In the genomic region with DNA sequence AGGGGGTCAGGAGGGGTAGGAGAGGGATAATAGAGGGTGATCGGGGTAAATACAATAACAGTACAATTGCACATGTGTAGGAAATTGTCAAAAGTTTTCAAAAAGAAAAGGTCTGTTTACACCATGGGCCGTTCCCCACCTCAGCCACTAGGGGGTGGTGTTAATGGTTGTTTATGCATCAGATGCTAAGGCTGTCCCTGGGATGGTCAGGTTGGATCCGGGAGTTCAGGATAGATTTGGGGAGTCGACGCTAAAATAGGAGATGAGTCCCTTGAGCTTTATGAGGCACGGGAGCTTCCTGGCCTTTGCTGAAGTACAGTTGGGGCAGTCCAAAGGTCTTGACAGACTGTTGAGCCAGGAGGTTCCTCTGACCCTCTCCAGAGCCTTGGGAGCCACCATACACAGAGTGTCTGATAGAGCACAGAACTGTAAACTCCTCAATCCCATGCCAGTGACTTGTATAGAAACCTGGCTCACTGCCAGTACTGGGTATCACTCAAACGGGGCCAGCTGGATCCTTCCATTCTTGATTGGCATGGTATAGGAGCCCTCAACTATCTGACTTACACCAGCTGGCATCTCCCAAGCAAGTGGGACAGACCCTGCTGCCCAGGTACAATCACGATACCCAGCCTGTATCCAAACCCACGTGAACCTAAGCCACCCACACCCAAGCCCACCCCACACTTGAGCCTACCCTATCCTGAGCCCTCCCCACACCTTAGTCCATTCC, we compare ENCODE assay signal across 8 mouse cellular contexts.
DNase-seq lines count a peak whose midpoint lies in the region; ATAC-seq and TF ChIP-seq lines count a peak whose summit lies in the region.

No protein-coding gene starts in this region.

- intact Hi-C loops in left cerebral cortex, postnatal 4 days (cut with DNase I): no loop called here
- intact Hi-C loops in left cerebral cortex, postnatal 25 days (cut with DNase I): loop anchor here (5.0 kb wide), 1 partner anchor 919 kb away; no protein-coding TSS in a partner anchor
- intact Hi-C loops in left cerebral cortex, postnatal 36 days (cut with DNase I): no loop called here

- no peaks in the 10 kb centered on the region for H3K4me1 ChIP-seq in MEL (ENCODE audit: control insufficient read depth in 1 of 2, insufficient read depth in 2 of 2, low read length in 2 of 2)

- H3K79me2 ChIP-seq in MEL (ENCODE audit: control insufficient read depth, insufficient read depth, low read length, poor library complexity): no peaks in the 10 kb centered on the region

- TF ChIP-seq CTCF in MEL (IDR thresholded peaks at IDR 0.05 in 2 of 3, conservative IDR thresholded peaks at IDR 0.05 in 1 of 3; ENCODE audit: control insufficient read depth in 1 of 3, insufficient read depth in 1 of 3, low read depth in 2 of 3, low read length in 3 of 3, poor library complexity in 1 of 3, severe bottlenecking in 1 of 3): peak in 2 of 3 experiments; percentile 29 to 31; a peak in 4 of 6 replicates
- peak; percentile 63; the same call in 1 of the 2 replicates for TF ChIP-seq CTCF in brain, embryonic 14.5 days (IDR thresholded peaks at IDR 0.05; ENCODE audit: borderline replicate concordance, extremely low read depth, insufficient read depth, insufficient read length)

- H3K27me3 ChIP-seq in MEL (ENCODE audit: control insufficient read depth in 1 of 2, insufficient read depth in 2 of 2, low read length in 2 of 2): no peaks in the 10 kb centered on the region

- H3K4me3 ChIP-seq in MEL (ENCODE audit: control insufficient read depth in 1 of 2, insufficient read depth in 1 of 2, low read depth in 2 of 2, low read length in 2 of 2): no peak overlapping the region

- no peak overlapping the region for H3K27ac ChIP-seq in MEL (ENCODE audit: control insufficient read depth, low read depth, low read length)

- no peaks in the 10 kb centered on the region for H3K36me3 ChIP-seq in MEL (ENCODE audit: control insufficient read depth in 1 of 2, insufficient read depth in 2 of 2, low read length in 2 of 2)

- no peak for TF ChIP-seq EP300 in MEL (IDR thresholded peaks at IDR 0.05; ENCODE audit: low read depth in 1 of 2, low read length in 2 of 2)

- DNase-seq in left cerebral cortex, postnatal 4 days: peak; percentile 66
- no peak for DNase-seq in left cerebral cortex, postnatal 25 days (ENCODE audit: low spot score in 2 of 2)
- DNase-seq in MEL (ENCODE audit: low read depth, low spot score): peak; percentile 3
- peak; percentile 82 for DNase-seq in brain, embryonic 14.5 days (ENCODE audit: low read depth)
- no peak for DNase-seq in gastrocnemius, postnatal 4 days (ENCODE audit: low spot score in 2 of 2)
- DNase-seq in T-cell, adult 2 months (ENCODE audit: low spot score): no peak
- DNase-seq in left cerebral cortex, postnatal 36 days (ENCODE audit: low spot score in 2 of 2): no peak

- no peaks in the 10 kb centered on the region for H3K9me3 ChIP-seq in MEL (replicated peaks; ENCODE audit: insufficient read depth, low read length)

- no peak for TF ChIP-seq RAD21 in MEL (IDR thresholded peaks at IDR 0.05; ENCODE audit: low read depth, low read length)

- TF ChIP-seq POLR2A in MEL (IDR thresholded peaks at IDR 0.05; ENCODE audit: control insufficient read depth in 1 of 2, insufficient read depth in 1 of 2, low read depth in 1 of 2, low read length in 2 of 2, poor library complexity in 1 of 2): no peak
- no peak for TF ChIP-seq POLR2A in brain, embryonic 14.5 days (IDR thresholded peaks at IDR 0.05; ENCODE audit: borderline replicate concordance, extremely low read depth, insufficient read depth, insufficient read length, poor library complexity, severe bottlenecking)

- ATAC-seq in granulocyte monocyte progenitor cell, adult 5-6 weeks (replicated peaks; ENCODE audit: poor library complexity, severe bottlenecking): peak; percentile 55; the same call in 1 of the 2 replicates

- no peak overlapping the region for H3K9ac ChIP-seq in MEL (ENCODE audit: control insufficient read depth, low read depth, low read length, poor library complexity, severe bottlenecking)

TF ChIP-seq in MEL, 35 proteins besides CTCF, POLR2A, EP300 and RAD21:
- TF ChIP-seq GATA1 (IDR thresholded peaks at IDR 0.05; ENCODE audit: low read depth, low read length): no peak
- no peak for TF ChIP-seq ZC3H11A (IDR thresholded peaks at IDR 0.05; ENCODE audit: low read depth, low read length)
- TF ChIP-seq NRF1 (IDR thresholded peaks at IDR 0.05; ENCODE audit: insufficient read depth, low read depth, low read length, poor library complexity, severe bottlenecking): no peak
- no peak for TF ChIP-seq ZMIZ1 (IDR thresholded peaks at IDR 0.05; ENCODE audit: low read depth, low read length)
- no peak for TF ChIP-seq POLR2AphosphoS5 (IDR thresholded peaks at IDR 0.05; ENCODE audit: borderline replicate concordance, low read depth, low read length)
- TF ChIP-seq TCF12 (IDR thresholded peaks at IDR 0.05; ENCODE audit: low read depth, low read length): no peak
- no peak for TF ChIP-seq ELF1 (IDR thresholded peaks at IDR 0.05; ENCODE audit: low read depth, low read length)
- no peak for TF ChIP-seq USF1 (IDR thresholded peaks at IDR 0.05; ENCODE audit: low read depth, low read length)

Comparison
In these comparisons a context has a peak if more than half of its experiments do, and no peak if none do; other contexts are left out.
1. DNase-seq: peak in left cerebral cortex, postnatal 4 days (single experiment), MEL (single experiment) and brain, embryonic 14.5 days (single experiment); none in left cerebral cortex, postnatal 25 days (0 of 2), gastrocnemius, postnatal 4 days (0 of 2), T-cell, adult 2 months (single experiment) and left cerebral cortex, postnatal 36 days (0 of 2).